Mouse (Mus musculus) kidney, embryonic 14.5 days (tissue): ENCODE data around the gene Mrpl9. TPM values are rescaled to one million over a fixed set of nuclear protein-coding genes. Genes with fewer than 3 reads are reported as not detected.

Experiments used
- ATAC-seq: fragments of 200-750 bp; cut with Nextera tagmentation; 2 replicates; pipeline ENCODE4 v1.8.0; 2017; ENCODE audit warnings: moderate number of reproducible peaks, mild to moderate bottlenecking, moderate TSS enrichment, moderate library complexity; ENCODE audit not compliant: low FRiP score, low TSS enrichment
- H3K27ac ChIP-seq: fragments of 300-500 bp; sonication (generic); 2 replicates; pipeline ENCODE4 v1.5.1; 2014; ENCODE audit warnings: low read depth, mild to moderate bottlenecking, low read length, moderate library complexity, mixed read lengths
- H3K27me3 ChIP-seq: fragments of 300-500 bp; sonication (generic); 2 replicates; pipeline ENCODE4 v1.6.1; 2014; ENCODE audit warnings: mild to moderate bottlenecking, low read length; ENCODE audit not compliant: control insufficient read depth, insufficient read depth
- H3K36me3 ChIP-seq: fragments of 300-500 bp; sonication (generic); 2 replicates; pipeline ENCODE4 v1.6.1; 2014; ENCODE audit warnings: low read length, mixed read lengths; ENCODE audit not compliant: control insufficient read depth, insufficient read depth
- H3K4me1 ChIP-seq: fragments of 300-500 bp; sonication (generic); 2 replicates; pipeline ENCODE4 v1.6.1; 2014; ENCODE audit warnings: low read length, mixed read lengths; ENCODE audit not compliant: control insufficient read depth, insufficient read depth
- H3K4me2 ChIP-seq: fragments of 300-500 bp; sonication (generic); replicated peaks from 2 replicates; pipeline ENCODE4 v1.6.1; 2014; ENCODE audit warnings: low read depth, mild to moderate bottlenecking, low read length
- H3K4me3 ChIP-seq: fragments of 300-500 bp; sonication (generic); 2 replicates; pipeline ENCODE4 v1.5.1; 2014; ENCODE audit warnings: mild to moderate bottlenecking, low read length
- H3K9ac ChIP-seq: fragments of 300-500 bp; sonication (generic); 2 replicates; pipeline ENCODE4 v1.6.1; 2014; ENCODE audit warnings: low read depth, mild to moderate bottlenecking, low read length, moderate library complexity
- H3K9me3 ChIP-seq: fragments of 300-500 bp; sonication (generic); 2 replicates; pipeline ENCODE4 v1.6.1; 2016; ENCODE audit warnings: low read length; ENCODE audit not compliant: control insufficient read depth
- WGBS: fragments of 180-500 bp; shearing (Covaris S2); extraction: QIAGEN DNeasy Blood & Tissue Kit; methylation state at CpG from one replicate; pipeline ENCODE4 v1.1.7; 2014; 5-methylcytosine and 5-hydroxymethylcytosine counted together
- polyA plus RNA-seq: library from polyadenylated mRNA; unstranded; fragments of >200 nt; fragmentation: Nextera tagmentation; extraction: Ambion mirVana; gene quantifications from 2 replicates; pipeline ENCODE4 v1.2.1, GENCODE M21; 2014

Mrpl9 gene
- polyA plus RNA-seq, 1 experiment from 2014 or later: 73.7 TPM

DNA sequence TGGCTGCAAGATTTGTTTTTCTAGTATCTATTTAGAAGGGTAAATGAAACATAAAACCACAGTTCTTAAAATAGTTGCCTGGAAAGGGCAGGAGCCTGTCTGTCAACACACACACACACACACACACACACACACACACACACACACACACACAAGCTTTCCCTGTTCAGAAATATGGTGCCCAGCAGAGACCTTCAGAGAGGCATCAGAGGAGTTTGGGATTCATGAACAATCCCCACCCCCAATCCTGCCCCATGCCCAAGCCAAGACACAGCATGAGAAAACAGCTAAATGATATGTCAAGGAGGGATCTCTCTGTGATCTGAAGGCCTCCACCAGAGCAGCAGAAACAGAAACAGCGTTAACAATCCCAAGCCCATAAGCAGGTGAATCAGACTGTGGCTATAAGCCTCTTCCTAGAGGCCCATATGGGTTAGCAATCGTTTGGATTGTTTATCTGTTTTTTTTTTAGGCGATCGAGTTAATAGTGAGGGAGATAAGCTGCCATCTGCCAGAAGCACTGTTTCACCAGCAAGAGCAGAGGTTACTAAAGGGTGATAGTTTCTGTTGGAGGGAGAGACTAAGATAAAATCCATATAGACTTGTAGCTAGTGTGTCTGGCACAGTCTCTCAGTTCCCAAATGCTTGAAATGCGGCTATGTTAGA is 30.6 kb downstream of the Mrpl9 start:
- 74% methylated on average over 5 of the region's 5 CpGs for WGBS
- ATAC-seq: no peak
- H3K9ac ChIP-seq: no peak overlapping the region
- H3K27ac ChIP-seq: no peak overlapping the region
- H3K9me3 ChIP-seq: no peaks in the 10 kb centered on the region
- H3K4me2 ChIP-seq: no peak overlapping the region
- H3K4me3 ChIP-seq: no peak overlapping the region
- H3K27me3 ChIP-seq: peaks cover 6% of the 10 kb centered on the region; the same call in 1 of the 2 replicates
- H3K36me3 ChIP-seq: no peaks in the 10 kb centered on the region
- H3K4me1 ChIP-seq: no peaks in the 10 kb centered on the region

DNA sequence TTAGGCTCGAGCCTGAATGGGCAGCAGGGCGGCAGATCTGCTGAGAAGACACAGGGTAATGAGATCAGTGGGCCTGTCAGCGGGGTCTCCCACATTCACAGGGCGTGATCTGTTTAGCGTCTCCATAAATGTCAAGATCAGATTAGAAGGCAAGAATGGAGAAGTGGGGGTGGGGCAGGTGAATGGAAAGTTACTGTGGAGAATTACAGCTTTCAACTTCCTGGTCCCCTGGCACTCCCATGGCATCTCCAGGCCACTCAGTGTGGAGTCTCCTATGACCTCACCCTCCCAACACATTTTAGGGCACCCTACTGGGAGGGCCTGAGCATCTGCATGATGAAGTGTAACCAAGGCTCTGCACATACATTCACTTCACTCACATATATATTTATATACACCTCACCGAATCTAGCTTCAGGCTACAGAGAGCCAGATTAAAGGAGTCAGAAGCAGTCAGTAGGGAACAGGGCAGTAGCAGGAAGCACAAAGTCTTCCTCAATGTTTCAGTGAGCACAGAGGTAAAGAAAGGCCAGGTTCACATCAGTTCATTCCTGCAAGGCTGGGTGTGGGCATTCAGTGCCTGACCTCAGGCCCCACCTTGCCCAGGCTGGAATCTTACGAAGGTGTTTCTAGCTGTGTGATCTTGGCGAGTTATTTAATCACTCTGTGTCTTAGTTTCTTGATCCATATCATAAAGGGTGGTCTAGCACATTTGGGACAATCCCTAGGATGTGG is 33.4 kb downstream of the Mrpl9 start:
- no peak for ATAC-seq
- Histone ChIP-seq H3K36me3 (no peaks in the 10 kb centered on the region), H3K9me3 (no peaks in the 10 kb centered on the region), H3K27ac (no peak overlapping the region), H3K4me3 (no peak overlapping the region), H3K4me2 (no peak overlapping the region), H3K4me1 (0 out of 2 replicates have a peak, but pooled peaks cover 3% of the 10 kb centered on the region), H3K9ac (no peak overlapping the region), H3K27me3 (peaks cover 21% of the 10 kb centered on the region)
- 53% methylated on average over 8 of the region's 8 CpGs for WGBS

DNA sequence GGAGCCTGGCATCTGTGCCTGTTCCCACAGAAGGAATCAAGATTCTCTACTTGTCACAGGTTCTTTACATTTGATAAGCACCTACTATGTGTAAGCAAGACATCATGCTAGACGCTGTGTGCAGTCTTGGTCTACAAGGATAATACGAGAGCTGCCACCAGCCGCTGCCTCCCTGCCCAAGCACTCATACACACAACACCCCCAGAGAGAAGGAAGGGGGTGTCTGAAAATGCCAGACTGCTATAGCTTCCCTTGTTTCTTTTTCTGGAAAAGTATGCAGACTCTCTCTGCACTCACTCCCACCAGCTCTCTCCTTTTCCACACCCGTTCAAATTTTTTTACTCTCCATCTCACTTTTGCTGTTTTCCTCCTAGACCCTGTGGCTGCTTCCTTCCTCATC is 34.3 kb downstream of the Mrpl9 start:
- H3K27me3 ChIP-seq: peaks cover 21% of the 10 kb centered on the region
- no peak overlapping the region for H3K27ac ChIP-seq
- no peak overlapping the region for H3K9ac ChIP-seq
- no peak for ATAC-seq
- no peaks in the 10 kb centered on the region for H3K36me3 ChIP-seq
- 0 out of 2 replicates have a peak, but pooled peaks cover 3% of the 10 kb centered on the region for H3K4me1 ChIP-seq
- no peak overlapping the region for H3K4me3 ChIP-seq
- WGBS: 56% methylated on average over 4 of the region's 4 CpGs
- H3K4me2 ChIP-seq: no peak overlapping the region
- H3K9me3 ChIP-seq: no peaks in the 10 kb centered on the region

DNA sequence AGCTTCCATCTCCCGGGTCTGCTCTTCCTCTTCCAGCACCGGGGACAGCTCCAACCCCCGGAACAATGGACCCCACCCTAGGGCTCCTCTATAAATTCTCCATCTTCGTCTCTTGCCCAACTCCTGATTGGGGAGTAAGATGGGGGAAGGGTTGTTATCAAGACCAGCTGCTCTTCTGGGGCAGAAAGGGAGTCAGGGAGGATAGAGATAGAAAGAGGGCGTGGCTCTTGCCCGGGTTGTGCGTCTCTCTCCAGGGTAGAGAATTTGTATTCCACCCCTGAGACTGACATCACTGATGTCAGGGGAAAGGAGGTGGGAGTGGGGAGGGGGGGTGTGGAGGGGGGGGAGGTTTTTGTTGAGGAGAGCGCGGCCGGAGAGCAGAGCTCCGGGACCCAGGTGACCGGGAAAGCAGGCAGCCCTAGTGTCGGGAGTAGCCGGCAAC is 34.9 kb downstream of the Mrpl9 start, which contains the start of gene Celf3:
Celf3 (plus strand) TSS at position 315 of the 442 bp plus-strand sequence.
- Histone ChIP-seq H3K4me2 (no peak within 1 kb of the TSS; the same call in 1 of the 2 replicates), H3K27me3 (peaks cover 21% of the 10 kb centered on the region), H3K27ac (no peak within 1 kb of the TSS), H3K36me3 (no peaks in the 10 kb centered on the region), H3K9me3 (no peaks in the 10 kb centered on the region), H3K9ac (no peak within 1 kb of the TSS), H3K4me1 (0 out of 2 replicates have a peak, but pooled peaks cover 3% of the 10 kb centered on the region), H3K4me3 (no peak within 1 kb of the TSS; the same call in 1 of the 2 replicates)
- under 1% methylated on average over 14 of the region's 14 CpGs for WGBS
- peak; percentile 10; the same call in 1 of the 2 replicates for ATAC-seq

DNA sequence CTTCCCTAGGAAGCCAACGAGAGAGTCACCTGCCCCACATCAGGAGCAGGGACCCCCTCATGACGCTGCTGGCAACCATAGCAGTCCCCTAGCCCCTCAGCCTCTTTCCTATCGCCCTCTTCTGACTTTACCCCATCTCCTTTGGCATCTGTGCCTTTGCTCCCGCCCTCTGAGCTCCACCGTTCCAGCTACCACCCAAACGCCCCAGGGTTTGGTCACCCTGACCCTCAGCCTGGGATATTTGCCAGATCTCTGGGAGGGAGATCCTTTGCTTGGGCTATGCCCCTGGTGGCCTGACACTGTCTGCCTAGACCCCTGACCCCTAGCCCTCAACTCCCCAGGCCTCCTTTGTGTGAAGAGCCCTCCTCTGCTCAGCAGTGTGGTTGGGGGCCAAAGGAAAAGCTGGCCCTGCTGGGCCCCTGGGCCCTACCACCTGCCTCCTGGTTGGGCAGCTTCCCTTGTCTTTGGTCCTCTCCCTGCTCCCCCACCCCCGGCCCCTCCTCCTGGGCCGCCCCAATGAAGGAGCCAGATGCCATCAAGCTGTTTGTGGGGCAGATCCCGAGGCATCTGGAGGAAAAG is 35.6 kb downstream of the Mrpl9 start:
- H3K9ac ChIP-seq: no peak overlapping the region
- peaks cover 21% of the 10 kb centered on the region for H3K27me3 ChIP-seq
- no peak overlapping the region for H3K27ac ChIP-seq
- H3K4me2 ChIP-seq: no peak overlapping the region
- H3K4me3 ChIP-seq: no peak overlapping the region
- no peak for ATAC-seq
- no peaks in the 10 kb centered on the region for H3K36me3 ChIP-seq
- H3K9me3 ChIP-seq: no peaks in the 10 kb centered on the region
- H3K4me1 ChIP-seq: 0 out of 2 replicates have a peak, but pooled peaks cover 3% of the 10 kb centered on the region
- 10% methylated on average over 9 of the region's 9 CpGs for WGBS

DNA sequence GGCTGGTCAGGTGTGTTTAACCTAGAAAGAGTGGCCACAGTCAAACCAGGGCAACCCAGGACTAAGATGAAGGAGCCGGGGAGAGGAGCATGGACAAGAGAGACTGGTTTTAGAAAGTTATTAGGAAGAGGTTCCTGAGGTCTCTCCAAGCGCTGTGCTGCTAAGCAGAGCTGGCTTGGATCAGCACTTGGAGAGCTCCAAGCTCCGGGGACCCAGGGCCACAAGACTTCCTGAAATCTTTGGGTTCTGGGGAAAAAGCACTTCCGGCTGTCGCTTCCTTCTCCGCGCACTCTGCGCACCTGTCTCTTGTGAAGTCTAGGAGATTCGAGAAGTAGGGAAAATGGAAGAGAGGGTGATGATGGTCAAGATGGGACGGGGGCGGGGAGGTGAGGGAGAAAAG is 36.4 kb downstream of the Mrpl9 start:
- Histone ChIP-seq H3K4me3 (no peak overlapping the region; the same call in 1 of the 2 replicates), H3K4me1 (0 out of 2 replicates have a peak, but pooled peaks cover 3% of the 10 kb centered on the region)
- WGBS: 3% methylated on average over 11 of the region's 11 CpGs

DNA sequence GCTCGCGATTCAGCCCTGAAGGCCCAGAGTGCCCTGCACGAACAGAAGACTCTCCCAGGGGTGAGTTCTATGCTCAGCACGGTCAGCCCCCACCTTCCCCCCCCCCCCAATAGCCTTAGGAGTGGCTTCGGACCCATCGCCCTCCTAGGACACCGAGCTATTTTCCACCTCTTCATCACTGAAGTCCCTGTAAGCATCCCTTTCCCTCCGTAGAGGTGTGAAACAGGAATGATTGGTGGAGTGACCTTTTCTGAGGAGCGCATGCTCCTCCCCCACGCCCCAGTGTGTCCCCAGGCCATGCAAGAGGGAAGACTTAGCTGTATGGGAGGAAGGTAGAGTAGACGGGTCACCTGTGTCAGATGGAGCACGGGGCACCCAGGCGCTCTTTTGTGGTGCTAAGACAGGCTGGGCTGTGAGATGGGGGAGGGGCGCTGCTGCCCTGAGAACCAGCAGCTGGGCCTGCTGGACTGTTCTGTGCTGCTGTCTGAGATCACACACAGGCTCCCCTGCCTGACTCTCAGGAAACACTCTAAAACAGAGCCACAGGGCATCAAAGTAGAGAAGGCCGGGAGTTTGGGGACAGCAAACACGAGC is 37.3 kb downstream of the Mrpl9 start, which contains the start of gene Riiad1:
Riiad1 (minus strand) TSS at position 51 of the 594 bp plus-strand sequence.
- ATAC-seq: no peak
- Histone ChIP-seq H3K27me3 (peaks cover 21% of the 10 kb centered on the region), H3K4me3 (no peak within 1 kb of the TSS; the same call in 1 of the 2 replicates), H3K9me3 (no peaks in the 10 kb centered on the region), H3K27ac (no peak within 1 kb of the TSS), H3K4me1 (0 out of 2 replicates have a peak, but pooled peaks cover 3% of the 10 kb centered on the region), H3K9ac (no peak within 1 kb of the TSS), H3K36me3 (no peaks in the 10 kb centered on the region), H3K4me2 (no peak within 1 kb of the TSS; the same call in 1 of the 2 replicates)
- 6% methylated on average over 16 of the region's 16 CpGs for WGBS

More for the DNA sequence above, 36.4 kb downstream of the Mrpl9 start:
- Histone ChIP-seq H3K9ac (no peak overlapping the region), H3K4me2 (no peak overlapping the region; the same call in 1 of the 2 replicates), H3K36me3 (no peaks in the 10 kb centered on the region), H3K27ac (no peak overlapping the region), H3K27me3 (peaks cover 21% of the 10 kb centered on the region), H3K9me3 (no peaks in the 10 kb centered on the region)
- ATAC-seq: no peak

DNA sequence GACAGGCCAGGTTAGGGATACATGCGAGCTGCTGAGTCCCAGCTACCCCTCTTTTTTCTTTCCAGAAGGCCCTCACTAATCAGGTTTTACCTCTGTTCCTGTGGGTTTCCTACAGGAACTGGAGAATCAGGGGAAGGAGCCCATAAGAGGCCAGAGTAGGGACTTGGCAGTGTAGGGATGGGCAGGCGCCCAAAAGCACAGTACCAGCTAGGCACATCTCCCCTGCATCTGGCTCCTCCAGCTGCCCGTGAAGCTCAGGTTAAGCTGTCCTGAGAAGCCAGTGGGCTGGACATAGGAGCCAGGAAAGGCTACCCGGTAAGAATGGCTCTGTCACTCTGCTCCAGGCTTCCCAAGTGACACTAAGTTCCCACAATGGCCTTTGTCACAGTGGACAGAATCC is 38.3 kb downstream of the Mrpl9 start:
- no peak for ATAC-seq
- H3K27ac ChIP-seq: no peak overlapping the region
- H3K9ac ChIP-seq: no peak overlapping the region
- H3K4me3 ChIP-seq: no peak overlapping the region
- 64% methylated on average over 4 of the region's 4 CpGs for WGBS
- 0 out of 2 replicates have a peak, but pooled peaks cover 3% of the 10 kb centered on the region for H3K4me1 ChIP-seq
- H3K27me3 ChIP-seq: peaks cover 21% of the 10 kb centered on the region
- H3K4me2 ChIP-seq: no peak overlapping the region
- no peaks in the 10 kb centered on the region for H3K36me3 ChIP-seq
- H3K9me3 ChIP-seq: no peaks in the 10 kb centered on the region
